Mouse (Mus musculus) liver, embryonic 14.5 days (tissue): ENCODE measurements around the gene Ndufb7.

Experiments
- CTCF ChIP-seq: IDR thresholded peaks from 2 replicates; pipeline ENCODE4 v1.5.1; 2016; ENCODE audit warnings: antibody characterized with exemption, low read depth, control low read depth
- EP300 ChIP-seq: IDR thresholded peaks from 2 replicates; pipeline ENCODE4 v1.6.1; 2016; ENCODE audit warnings: antibody characterized with exemption, low read depth

- TF ChIP-seq EP300 (no peak), CTCF (no peak)
Measured at GRCm38 (mm10) chr8:83599814-83600213, 33.3 kb downstream of the Ndufb7 start.
